Mouse (Mus musculus): ENCODE measurements around the gene LTO1. TPM values are rescaled to one million over a fixed set of nuclear protein-coding genes. Genes with fewer than 3 reads are reported as not detected.

LTO1 gene
- polyA plus RNA-seq, 2 experiments, result 6.7 to 11.7 TPM

GRCm38 (mm10) chr7:144942071-144942743, 27.3 kb downstream of the LTO1 start:
- TF ChIP-seq CTCF (IDR thresholded peaks at IDR 0.05; ENCODE audit: low read depth) (no peak), EP300 (IDR thresholded peaks at IDR 0.05; ENCODE audit: low read depth) (no peak)
- Histone ChIP-seq H3K4me2 (ENCODE audit: low read depth) (peak overlapping the region; percentile 58), H3K4me3 (ENCODE audit: insufficient read depth in 1 of 2, low read depth in 2 of 2, low read length in 2 of 2) (peak overlapping the region; percentile 12 to 13; a peak in 1 of 4 replicates), H3K27me3 (ENCODE audit: control insufficient read depth, insufficient read depth, low read length) (peaks cover 59% of the 10 kb centered on the region), H3K4me1 (replicated peaks; ENCODE audit: control insufficient read depth in 2 of 2, insufficient read depth in 2 of 2, low read length in 1 of 2) (peaks cover 0 to 3% of the 10 kb centered on the region in 2 experiments; a peak in 2 of 4 replicates), H3K9me3 (ENCODE audit: control insufficient read depth, low read length) (no peaks in the 10 kb centered on the region), H3K27ac (no peak overlapping the region), H3K36me3 (replicated peaks; ENCODE audit: control insufficient read depth, insufficient read depth, low read depth) (no peaks in the 10 kb centered on the region), H3K9ac (replicated peaks) (no peak overlapping the region)
- ATAC-seq (ENCODE audit: insufficient read depth), result no peak
- WGBS (ENCODE audit: insufficient replicate concordance), result 1% methylated on average over 35 of the region's 35 CpGs
- DNase-seq (ENCODE audit: low read depth in 3 of 3, low spot score in 3 of 3), result no peak

GRCm38 (mm10) chr7:144942744-144943135, 27.8 kb downstream of the LTO1 start:
- TF ChIP-seq CTCF (IDR thresholded peaks at IDR 0.05; ENCODE audit: low read depth) (no peak), EP300 (IDR thresholded peaks at IDR 0.05; ENCODE audit: low read depth) (no peak)
- peaks cover 0 to 3% of the 10 kb centered on the region in 2 experiments; a peak in 2 of 4 replicates for H3K4me1 ChIP-seq (replicated peaks; ENCODE audit: control insufficient read depth in 2 of 2, insufficient read depth in 2 of 2, low read length in 1 of 2)
- H3K9ac ChIP-seq (replicated peaks), result no peak overlapping the region
- H3K36me3 ChIP-seq (replicated peaks; ENCODE audit: control insufficient read depth, insufficient read depth, low read depth), result no peaks in the 10 kb centered on the region
- WGBS (ENCODE audit: insufficient replicate concordance), result 3% methylated on average over 20 of the region's 20 CpGs
- ATAC-seq (ENCODE audit: insufficient read depth), result 0 out of 2 replicates have a peak, but pooled peaks have one; percentile 9
- peak overlapping the region; percentile 58 for H3K4me2 ChIP-seq (ENCODE audit: low read depth)
- H3K27ac ChIP-seq, result no peak overlapping the region
- peaks cover 55% of the 10 kb centered on the region for H3K27me3 ChIP-seq (ENCODE audit: control insufficient read depth, insufficient read depth, low read length)
- DNase-seq (ENCODE audit: low read depth in 3 of 3, low spot score in 3 of 3), result no peak
- no peaks in the 10 kb centered on the region for H3K9me3 ChIP-seq (ENCODE audit: control insufficient read depth, low read length)
- peak overlapping the region; percentile 21 to 26; a peak in 3 of 4 replicates for H3K4me3 ChIP-seq (ENCODE audit: insufficient read depth in 1 of 2, low read depth in 2 of 2, low read length in 2 of 2)

GRCm38 (mm10) chr7:144943254-144943653, 28.4 kb downstream of the LTO1 start:
- under 1% methylated on average over 45 of the region's 45 CpGs for WGBS (ENCODE audit: insufficient replicate concordance)
- Histone ChIP-seq H3K9me3 (ENCODE audit: control insufficient read depth, low read length) (no peaks in the 10 kb centered on the region), H3K36me3 (replicated peaks; ENCODE audit: control insufficient read depth, insufficient read depth, low read depth) (no peaks in the 10 kb centered on the region), H3K4me2 (ENCODE audit: low read depth) (peak overlapping the region; percentile 58), H3K4me3 (ENCODE audit: insufficient read depth in 1 of 2, low read depth in 2 of 2, low read length in 2 of 2) (peak overlapping the region; percentile 21 to 26; a peak in 3 of 4 replicates), H3K9ac (replicated peaks) (no peak overlapping the region), H3K27me3 (ENCODE audit: control insufficient read depth, insufficient read depth, low read length) (peaks cover 50% of the 10 kb centered on the region), H3K27ac (no peak overlapping the region), H3K4me1 (replicated peaks; ENCODE audit: control insufficient read depth in 2 of 2, insufficient read depth in 2 of 2, low read length in 1 of 2) (peaks cover 0 to 3% of the 10 kb centered on the region in 2 experiments; a peak in 2 of 4 replicates)
- peak; percentile 30; the same call in 1 of the 2 replicates for ATAC-seq (ENCODE audit: insufficient read depth)
- TF ChIP-seq CTCF (IDR thresholded peaks at IDR 0.05; ENCODE audit: low read depth) (peak; percentile 32; the same call in 1 of the 2 replicates), EP300 (IDR thresholded peaks at IDR 0.05; ENCODE audit: low read depth) (no peak)
- peak; percentile 25 to 36 (median 29) for DNase-seq (ENCODE audit: low read depth in 3 of 3, low spot score in 3 of 3)

- H3K27me3 ChIP-seq (ENCODE audit: control insufficient read depth, insufficient read depth, low read length), result no peaks in the 10 kb centered on the region
- no peak for TF ChIP-seq EP300 (IDR thresholded peaks at IDR 0.05; ENCODE audit: low read depth)
- ATAC-seq (ENCODE audit: insufficient read depth) (no peak), DNase-seq (ENCODE audit: low read depth in 3 of 3, low spot score in 3 of 3) (no peak)
- WGBS (ENCODE audit: insufficient replicate concordance), result 49% methylated on average over 12 of the region's 12 CpGs
- H3K4me3 ChIP-seq (ENCODE audit: insufficient read depth in 1 of 2, low read depth in 2 of 2, low read length in 2 of 2), result no peak overlapping the region
- no peaks in the 10 kb centered on the region for H3K4me1 ChIP-seq (replicated peaks; ENCODE audit: control insufficient read depth in 2 of 2, insufficient read depth in 2 of 2, low read length in 1 of 2)
- H3K4me2 ChIP-seq (ENCODE audit: low read depth), result no peak overlapping the region
- H3K27ac ChIP-seq, result no peak overlapping the region
- no peaks in the 10 kb centered on the region for H3K36me3 ChIP-seq (replicated peaks; ENCODE audit: control insufficient read depth, insufficient read depth, low read depth)
- H3K9me3 ChIP-seq (ENCODE audit: control insufficient read depth, low read length), result no peaks in the 10 kb centered on the region
- H3K9ac ChIP-seq (replicated peaks), result no peak overlapping the region
Observed at GRCm38 (mm10) chr7:144958509-144959395, 43.9 kb downstream of the LTO1 start.

- H3K4me1 ChIP-seq (replicated peaks; ENCODE audit: control insufficient read depth in 2 of 2, insufficient read depth in 2 of 2, low read length in 1 of 2), result no peaks in the 10 kb centered on the region
- ATAC-seq (ENCODE audit: insufficient read depth), result no peak
- no peaks in the 10 kb centered on the region for H3K9me3 ChIP-seq (ENCODE audit: control insufficient read depth, low read length)
- no peak overlapping the region for H3K9ac ChIP-seq (replicated peaks)
- no peaks in the 10 kb centered on the region for H3K36me3 ChIP-seq (replicated peaks; ENCODE audit: control insufficient read depth, insufficient read depth, low read depth)
- no peak for DNase-seq (ENCODE audit: low read depth in 3 of 3, low spot score in 3 of 3)
- no peak overlapping the region for H3K4me2 ChIP-seq (ENCODE audit: low read depth)
- no peak overlapping the region for H3K27ac ChIP-seq
- TF ChIP-seq EP300 (IDR thresholded peaks at IDR 0.05; ENCODE audit: low read depth) (no peak), CTCF (IDR thresholded peaks at IDR 0.05; ENCODE audit: low read depth) (no peak)
- 64% methylated on average over 1 of the region's 1 CpGs for WGBS (ENCODE audit: insufficient replicate concordance)
- no peaks in the 10 kb centered on the region for H3K27me3 ChIP-seq (ENCODE audit: control insufficient read depth, insufficient read depth, low read length)
- H3K4me3 ChIP-seq (ENCODE audit: insufficient read depth in 1 of 2, low read depth in 2 of 2, low read length in 2 of 2), result no peak overlapping the region
Observed at GRCm38 (mm10) chr7:144963911-144964310, 49.0 kb downstream of the LTO1 start.
